Mouse (Mus musculus): Measurements from ENCODE around the gene Reln. TPM values are rescaled to one million over a fixed set of nuclear protein-coding genes. Genes with fewer than 3 reads are reported as not detected.

Gene Reln
- polyA plus RNA-seq, 1 experiment, result 184 TPM

- no peak for TF ChIP-seq CTCF (IDR thresholded peaks at IDR 0.05; ENCODE audit: borderline replicate concordance, insufficient read depth, low read depth, low read length)
- TF ChIP-seq POLR2A (IDR thresholded peaks at IDR 0.05; ENCODE audit: borderline replicate concordance, insufficient read depth, low read length), result no peak
- H3K27ac ChIP-seq (ENCODE audit: insufficient read depth, low read length), result peak overlapping the region; percentile 90
- WGBS, result under 1% methylated on average over 65 of the region's 65 CpGs
- H3K4me3 ChIP-seq (replicated peaks; ENCODE audit: insufficient read depth, low read depth, low read length), result peak overlapping the region; percentile 69
- H3K4me1 ChIP-seq (ENCODE audit: control insufficient read depth, insufficient read depth, low read length), result peaks cover 18% of the 10 kb centered on the region
- peak; percentile 65 to 80 for DNase-seq
- H3K27me3 ChIP-seq (ENCODE audit: control insufficient read depth, insufficient read depth, low read length), result no peaks in the 10 kb centered on the region
Measured at GRCm38 (mm10) chr5:22343843-22344555, 503 bp downstream of the Reln start.

GRCm38 (mm10) chr5:22343536-22343842 is 1.0 kb downstream of the Reln start:
- Histone ChIP-seq H3K27me3 (ENCODE audit: control insufficient read depth, insufficient read depth, low read length) (no peaks in the 10 kb centered on the region), H3K4me3 (replicated peaks; ENCODE audit: insufficient read depth, low read depth, low read length) (peak overlapping the region; percentile 69), H3K4me1 (ENCODE audit: control insufficient read depth, insufficient read depth, low read length) (peaks cover 19% of the 10 kb centered on the region), H3K27ac (ENCODE audit: insufficient read depth, low read length) (peak overlapping the region; percentile 90)
- no peak for TF ChIP-seq POLR2A (IDR thresholded peaks at IDR 0.05; ENCODE audit: borderline replicate concordance, insufficient read depth, low read length)
- no peak for TF ChIP-seq CTCF (IDR thresholded peaks at IDR 0.05; ENCODE audit: borderline replicate concordance, insufficient read depth, low read depth, low read length)
- DNase-seq, result peak in 1 of 2 experiments; percentile 63
- 2% methylated on average over 10 of the region's 10 CpGs for WGBS

- Histone ChIP-seq H3K27ac (ENCODE audit: insufficient read depth, low read length) (peak overlapping the region; percentile 96), H3K4me3 (replicated peaks; ENCODE audit: insufficient read depth, low read depth, low read length) (peak overlapping the region; percentile 69), H3K27me3 (ENCODE audit: control insufficient read depth, insufficient read depth, low read length) (no peaks in the 10 kb centered on the region), H3K4me1 (ENCODE audit: control insufficient read depth, insufficient read depth, low read length) (peaks cover 19% of the 10 kb centered on the region)
- peak; percentile 55 to 65 for DNase-seq
- peak; percentile 35; the same call in 1 of the 2 replicates for TF ChIP-seq POLR2A (IDR thresholded peaks at IDR 0.05; ENCODE audit: borderline replicate concordance, insufficient read depth, low read length)
- no peak for TF ChIP-seq CTCF (IDR thresholded peaks at IDR 0.05; ENCODE audit: borderline replicate concordance, insufficient read depth, low read depth, low read length)
- WGBS, result 14% methylated on average over 7 of the region's 7 CpGs
Measured at GRCm38 (mm10) chr5:22342461-22342860, 2.0 kb downstream of the Reln start.

- 11% methylated on average over 8 of the region's 8 CpGs for WGBS
- peak overlapping the region; percentile 74; the same call in 1 of the 2 replicates for H3K27ac ChIP-seq (ENCODE audit: insufficient read depth, low read length)
- H3K4me1 ChIP-seq (ENCODE audit: control insufficient read depth, insufficient read depth, low read length), result peaks cover 11% of the 10 kb centered on the region; the same call in 1 of the 2 replicates
- TF ChIP-seq CTCF (IDR thresholded peaks at IDR 0.05; ENCODE audit: borderline replicate concordance, insufficient read depth, low read depth, low read length) (no peak), POLR2A (IDR thresholded peaks at IDR 0.05; ENCODE audit: borderline replicate concordance, insufficient read depth, low read length) (0 out of 2 replicates have a peak, but pooled peaks have one; percentile 22)
- H3K4me3 ChIP-seq (replicated peaks; ENCODE audit: insufficient read depth, low read depth, low read length), result peak overlapping the region; percentile 69
- H3K27me3 ChIP-seq (ENCODE audit: control insufficient read depth, insufficient read depth, low read length), result no peaks in the 10 kb centered on the region
- peak; percentile 50 to 54 for DNase-seq
Measured at GRCm38 (mm10) chr5:22340991-22341390, 3.5 kb downstream of the Reln start.

DNA sequence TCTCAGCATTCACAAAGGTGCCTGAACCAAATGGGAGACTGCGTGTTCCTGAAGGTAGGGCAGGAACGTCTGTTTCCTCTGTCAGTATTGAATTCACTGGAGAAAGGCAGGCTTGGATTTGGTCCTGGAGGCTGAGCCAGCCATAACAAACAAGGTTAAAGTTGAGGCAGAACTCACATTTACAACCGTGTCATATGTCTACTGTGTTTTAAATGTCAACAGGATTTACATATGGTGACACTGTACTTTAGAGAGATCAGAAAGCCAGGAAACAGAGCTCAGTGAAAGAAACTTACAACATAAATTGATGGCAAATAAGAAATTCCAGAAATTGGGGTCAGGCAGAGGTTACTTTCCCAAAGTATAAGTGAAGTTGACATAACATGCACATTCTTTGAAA is 9.1 kb downstream of the Reln start:
- H3K27me3 ChIP-seq (ENCODE audit: control insufficient read depth, insufficient read depth, low read length), result no peaks in the 10 kb centered on the region
- no peak overlapping the region for H3K27ac ChIP-seq (ENCODE audit: insufficient read depth, low read length)
- no peak for TF ChIP-seq CTCF (IDR thresholded peaks at IDR 0.05; ENCODE audit: borderline replicate concordance, insufficient read depth, low read depth, low read length)
- TF ChIP-seq POLR2A (IDR thresholded peaks at IDR 0.05; ENCODE audit: borderline replicate concordance, insufficient read depth, low read length), result no peak
- no peak for DNase-seq
- H3K4me3 ChIP-seq (replicated peaks; ENCODE audit: insufficient read depth, low read depth, low read length), result no peak overlapping the region
- WGBS, result 27% methylated on average over 3 of the region's 3 CpGs
- peaks cover 30% of the 10 kb centered on the region; the same call in 1 of the 2 replicates for H3K4me1 ChIP-seq (ENCODE audit: control insufficient read depth, insufficient read depth, low read length)

- Histone ChIP-seq H3K27ac (ENCODE audit: insufficient read depth, low read length) (0 out of 2 replicates have a peak overlapping the region, but pooled peaks have one; percentile 1), H3K27me3 (ENCODE audit: control insufficient read depth, insufficient read depth, low read length) (no peaks in the 10 kb centered on the region), H3K4me3 (replicated peaks; ENCODE audit: insufficient read depth, low read depth, low read length) (no peak overlapping the region), H3K4me1 (ENCODE audit: control insufficient read depth, insufficient read depth, low read length) (peaks cover 22% of the 10 kb centered on the region; the same call in 1 of the 2 replicates)
- TF ChIP-seq POLR2A (IDR thresholded peaks at IDR 0.05; ENCODE audit: borderline replicate concordance, insufficient read depth, low read length) (no peak), CTCF (IDR thresholded peaks at IDR 0.05; ENCODE audit: borderline replicate concordance, insufficient read depth, low read depth, low read length) (no peak)
- peak; percentile 63 to 68 for DNase-seq
- 11% methylated on average over 5 of the region's 5 CpGs for WGBS
Measured at GRCm38 (mm10) chr5:22330802-22331201, 13.7 kb downstream of the Reln start.

GRCm38 (mm10) chr5:22328431-22329359 is 15.8 kb downstream of the Reln start:
- H3K4me1 ChIP-seq (ENCODE audit: control insufficient read depth, insufficient read depth, low read length), result peaks cover 25% of the 10 kb centered on the region
- no peak overlapping the region for H3K27ac ChIP-seq (ENCODE audit: insufficient read depth, low read length)
- no peaks in the 10 kb centered on the region for H3K27me3 ChIP-seq (ENCODE audit: control insufficient read depth, insufficient read depth, low read length)
- DNase-seq, result peak in 1 of 2 experiments; percentile 27
- 62% methylated on average over 8 of the region's 8 CpGs for WGBS
- TF ChIP-seq POLR2A (IDR thresholded peaks at IDR 0.05; ENCODE audit: borderline replicate concordance, insufficient read depth, low read length) (no peak), CTCF (IDR thresholded peaks at IDR 0.05; ENCODE audit: borderline replicate concordance, insufficient read depth, low read depth, low read length) (no peak)
- H3K4me3 ChIP-seq (replicated peaks; ENCODE audit: insufficient read depth, low read depth, low read length), result no peak overlapping the region

All from cerebellum, adult 2 months (tissue).